Mouse (Mus musculus) hindbrain, embryonic 14.5 days (tissue): ENCODE measurements around the gene Ms4a12. TPM values are rescaled to one million over a fixed set of nuclear protein-coding genes. Genes with fewer than 3 reads are reported as not detected.

ENCODE experiments used
- ATAC-seq: fragments of 200-750 bp; cut with Nextera tagmentation; 2 replicates; pipeline ENCODE4 v1.8.0; 2017; ENCODE audit warnings: moderate number of reproducible peaks, mild to moderate bottlenecking, moderate TSS enrichment, moderate library complexity; ENCODE audit not compliant: low FRiP score
- DNase-seq: peaks from one replicate; pipeline ENCODE4 v3.0.0-alpha.2; 2015; ENCODE audit warnings: low spot score
- H3K27ac ChIP-seq: fragments of 300-500 bp; sonication (generic); 2 replicates; pipeline ENCODE4 v1.5.1; 2014; ENCODE audit warnings: mild to moderate bottlenecking, moderate library complexity
- H3K27me3 ChIP-seq: fragments of 300-500 bp; sonication (generic); 2 replicates; pipeline ENCODE4 v1.6.1; 2014; ENCODE audit warnings: mild to moderate bottlenecking, low read length, mixed read lengths; ENCODE audit not compliant: control insufficient read depth, insufficient read depth
- H3K36me3 ChIP-seq: fragments of 300-500 bp; sonication (generic); replicated peaks from 2 replicates; pipeline ENCODE4 v1.6.1; 2014; ENCODE audit not compliant: control insufficient read depth, insufficient read depth
- H3K4me1 ChIP-seq: fragments of 300-500 bp; sonication (generic); replicated peaks from 2 replicates; pipeline ENCODE4 v1.6.1; 2014; ENCODE audit warnings: antibody characterized with exemption, low read length, mixed read lengths; ENCODE audit not compliant: control insufficient read depth, insufficient read depth
- H3K4me2 ChIP-seq: fragments of 300-500 bp; sonication (generic); replicated peaks from 2 replicates; pipeline ENCODE4 v1.6.1; 2014; ENCODE audit warnings: mild to moderate bottlenecking, moderate library complexity
- H3K4me3 ChIP-seq: fragments of 300-500 bp; sonication (generic); replicated peaks from 2 replicates; pipeline ENCODE4 v1.5.1; 2014; ENCODE audit warnings: mild to moderate bottlenecking, low read length
- H3K9ac ChIP-seq: fragments of 300-500 bp; sonication (generic); 2 replicates; pipeline ENCODE4 v1.6.1; 2014
- H3K9me3 ChIP-seq: fragments of 300-500 bp; sonication (generic); 2 replicates; pipeline ENCODE4 v1.6.1; 2016; ENCODE audit warnings: low read length; ENCODE audit not compliant: control insufficient read depth
- WGBS: fragments of 180-500 bp; shearing (Covaris S2); extraction: QIAGEN DNeasy Blood & Tissue Kit; methylation state at CpG from one replicate; pipeline ENCODE4 v1.1.7; 2014; 5-methylcytosine and 5-hydroxymethylcytosine counted together
- polyA plus RNA-seq: library from polyadenylated mRNA; unstranded; fragments of >200 nt; fragmentation: Nextera tagmentation; extraction: Ambion mirVana; gene quantifications from 2 replicates; pipeline ENCODE4 v1.2.1, GENCODE M21; 2014

Ms4a12 gene
- polyA plus RNA-seq, 1 experiment from 2014 or later, result not detected

DNA sequence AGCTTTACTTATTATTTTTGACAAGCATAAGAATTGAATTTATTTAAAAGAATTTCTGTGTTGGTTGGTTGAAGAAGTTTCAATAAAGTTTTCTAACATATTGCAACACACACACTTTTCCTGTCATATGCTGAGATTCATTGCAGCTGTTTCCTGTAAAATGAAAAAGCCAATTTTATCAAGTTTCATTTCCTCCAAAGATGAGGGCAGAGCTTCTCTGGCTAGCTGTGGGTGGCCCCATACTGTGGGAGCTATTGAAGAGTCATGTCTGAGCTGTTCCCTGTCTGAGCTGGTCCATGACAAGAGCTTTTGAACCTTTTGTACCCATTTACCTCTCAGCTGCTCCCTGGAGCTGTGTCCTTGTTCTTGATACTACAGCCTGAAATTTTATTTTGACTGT is 12.0 kb upstream of the Ms4a12 start:
- DNase-seq (no peak), ATAC-seq (no peak)
- Histone ChIP-seq H3K4me3 (no peak overlapping the region), H3K27ac (no peak overlapping the region), H3K9ac (no peak overlapping the region), H3K4me2 (no peak overlapping the region), H3K9me3 (no peaks in the 10 kb centered on the region), H3K4me1 (no peaks in the 10 kb centered on the region), H3K36me3 (no peaks in the 10 kb centered on the region), H3K27me3 (no peaks in the 10 kb centered on the region)

DNA sequence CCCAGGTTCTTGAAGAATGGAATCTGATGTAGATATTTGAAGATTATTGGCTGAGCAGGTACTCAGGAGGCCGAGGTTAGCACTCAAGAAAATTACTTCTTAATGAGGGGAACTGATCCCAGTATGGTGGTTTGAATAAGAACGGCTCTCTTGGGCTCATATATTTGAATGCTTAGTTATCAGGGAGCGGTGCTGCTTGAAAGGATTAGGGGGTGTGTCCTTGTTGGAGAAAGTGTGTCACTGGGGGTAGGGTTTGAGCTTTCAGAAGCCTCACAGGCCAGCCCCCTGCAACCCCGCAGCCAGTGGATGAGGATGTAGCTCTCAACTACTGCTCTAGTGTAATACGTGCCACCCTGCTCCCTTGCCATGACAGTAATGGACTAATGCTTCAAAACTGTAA is 10.3 kb upstream of the Ms4a12 start:
- 54% methylated on average over 5 of the region's 5 CpGs for WGBS
- Histone ChIP-seq H3K27me3 (no peaks in the 10 kb centered on the region), H3K4me2 (no peak overlapping the region), H3K4me3 (no peak overlapping the region), H3K9me3 (no peaks in the 10 kb centered on the region), H3K27ac (no peak overlapping the region), H3K4me1 (no peaks in the 10 kb centered on the region), H3K36me3 (no peaks in the 10 kb centered on the region), H3K9ac (no peak overlapping the region)
- DNase-seq, result peak; percentile 26
- peak; percentile 81 for ATAC-seq

DNA sequence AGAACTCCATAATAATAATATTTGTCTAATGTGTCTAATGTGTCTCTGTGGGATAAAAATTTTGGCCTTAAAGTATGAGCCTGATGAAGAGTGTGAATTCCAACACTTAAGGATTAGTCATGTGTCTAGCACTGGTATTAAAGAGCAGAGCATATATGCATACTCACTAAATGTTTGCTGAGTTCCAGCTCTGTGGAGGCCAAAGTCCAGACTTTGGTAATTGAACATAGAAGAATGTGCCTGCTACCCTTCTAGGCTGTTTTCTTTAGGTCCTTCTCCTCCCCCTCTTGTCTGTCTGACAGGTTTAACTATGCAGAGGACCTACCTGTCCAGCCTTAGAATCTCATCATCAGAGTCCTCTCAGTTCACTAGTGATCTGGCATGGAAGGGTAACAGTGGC is 3.6 kb upstream of the Ms4a12 start:
- ATAC-seq (no peak), DNase-seq (no peak)
- H3K27me3 ChIP-seq, result no peaks in the 10 kb centered on the region
- H3K9ac ChIP-seq, result no peak overlapping the region
- H3K27ac ChIP-seq, result no peak overlapping the region
- H3K36me3 ChIP-seq, result no peaks in the 10 kb centered on the region
- H3K9me3 ChIP-seq, result no peaks in the 10 kb centered on the region
- no peak overlapping the region for H3K4me3 ChIP-seq
- no peak overlapping the region for H3K4me2 ChIP-seq
- H3K4me1 ChIP-seq, result no peaks in the 10 kb centered on the region

GRCm38 (mm10) chr19:11234921-11235735 is 2.9 kb upstream of the Ms4a12 start:
- 70% methylated on average over 5 of the region's 5 CpGs for WGBS
- H3K36me3 ChIP-seq, result no peaks in the 10 kb centered on the region
- no peaks in the 10 kb centered on the region for H3K4me1 ChIP-seq
- H3K27ac ChIP-seq, result no peak overlapping the region
- ATAC-seq (no peak), DNase-seq (no peak)
- no peak overlapping the region for H3K4me3 ChIP-seq
- no peak overlapping the region for H3K4me2 ChIP-seq
- H3K9me3 ChIP-seq, result no peaks in the 10 kb centered on the region
- H3K9ac ChIP-seq, result no peak overlapping the region
- H3K27me3 ChIP-seq, result no peaks in the 10 kb centered on the region

- H3K4me2 ChIP-seq, result no peak overlapping the region
- DNase-seq (no peak), ATAC-seq (no peak)
- no peaks in the 10 kb centered on the region for H3K9me3 ChIP-seq
- H3K9ac ChIP-seq, result no peak overlapping the region
- H3K4me3 ChIP-seq, result no peak overlapping the region
- WGBS, result 82% methylated on average over 5 of the region's 5 CpGs
- no peaks in the 10 kb centered on the region for H3K36me3 ChIP-seq
- no peaks in the 10 kb centered on the region for H3K4me1 ChIP-seq
- H3K27me3 ChIP-seq, result no peaks in the 10 kb centered on the region
- H3K27ac ChIP-seq, result no peak overlapping the region
Measured at GRCm38 (mm10) chr19:11234244-11234643, 2.0 kb upstream of the Ms4a12 start.

DNA sequence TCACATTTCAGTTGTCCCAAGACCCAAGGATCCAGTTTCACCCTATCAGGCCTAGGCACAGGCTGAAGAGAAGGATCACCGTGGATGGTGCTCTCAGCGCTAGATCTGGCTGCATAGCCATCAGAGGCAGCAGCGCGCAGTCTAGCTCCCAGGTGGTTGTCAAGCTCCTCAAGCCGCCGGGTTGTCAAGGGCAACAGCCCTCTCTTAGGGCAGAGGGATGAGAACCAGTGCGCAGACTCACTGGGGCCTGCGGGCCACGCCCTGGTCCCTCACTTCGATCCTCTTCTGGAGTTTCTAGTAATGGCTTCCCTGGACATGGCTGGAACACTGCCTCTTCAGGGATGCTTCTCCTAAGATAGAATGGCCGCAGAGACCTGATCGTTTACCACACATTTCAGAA is 35.7 kb downstream of the Ms4a12 start, which contains the start of gene Ms4a13:
TSS of gene Ms4a13 (minus strand) at position 192 of the 400 bp plus-strand sequence.
- no peak for DNase-seq
- 67% methylated on average over 12 of the region's 12 CpGs for WGBS

DNA sequence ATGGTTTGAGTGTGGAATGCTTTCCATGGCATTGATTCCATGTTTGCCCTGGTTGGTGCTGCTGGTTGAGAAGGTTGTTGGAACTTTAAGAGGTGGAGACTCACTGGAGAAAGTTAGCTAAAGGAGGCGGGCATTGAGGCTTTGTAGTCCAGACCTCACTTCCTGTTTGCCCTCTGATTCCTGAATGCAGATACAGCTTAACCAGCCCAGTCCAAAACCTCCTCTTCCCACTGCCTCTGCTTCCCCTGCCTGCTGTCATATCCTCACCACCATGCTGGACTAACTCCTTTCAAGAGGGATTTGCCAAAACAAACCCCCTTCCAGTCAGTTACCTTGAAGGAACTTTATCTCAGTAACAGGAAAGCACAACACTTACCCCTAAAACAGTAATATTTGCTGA is 39.7 kb downstream of the Ms4a12 start:
- Histone ChIP-seq H3K9me3 (no peaks in the 10 kb centered on the region), H3K9ac (no peak overlapping the region), H3K27ac (no peak overlapping the region), H3K27me3 (no peaks in the 10 kb centered on the region), H3K4me2 (no peak overlapping the region), H3K36me3 (no peaks in the 10 kb centered on the region), H3K4me1 (no peaks in the 10 kb centered on the region), H3K4me3 (no peak overlapping the region)
- DNase-seq (no peak), ATAC-seq (no peak)
- WGBS, result 55% methylated on average over 1 of the region's 1 CpGs

More for the DNA sequence above, 35.7 kb downstream of the Ms4a12 start, which contains the start of gene Ms4a13:
- Histone ChIP-seq H3K4me1 (no peaks in the 10 kb centered on the region), H3K4me3 (no peak within 1 kb of the TSS), H3K4me2 (no peak within 1 kb of the TSS), H3K9me3 (no peaks in the 10 kb centered on the region), H3K9ac (no peak within 1 kb of the TSS), H3K27ac (no peak within 1 kb of the TSS), H3K27me3 (no peaks in the 10 kb centered on the region), H3K36me3 (no peaks in the 10 kb centered on the region)
- no peak for ATAC-seq

DNA sequence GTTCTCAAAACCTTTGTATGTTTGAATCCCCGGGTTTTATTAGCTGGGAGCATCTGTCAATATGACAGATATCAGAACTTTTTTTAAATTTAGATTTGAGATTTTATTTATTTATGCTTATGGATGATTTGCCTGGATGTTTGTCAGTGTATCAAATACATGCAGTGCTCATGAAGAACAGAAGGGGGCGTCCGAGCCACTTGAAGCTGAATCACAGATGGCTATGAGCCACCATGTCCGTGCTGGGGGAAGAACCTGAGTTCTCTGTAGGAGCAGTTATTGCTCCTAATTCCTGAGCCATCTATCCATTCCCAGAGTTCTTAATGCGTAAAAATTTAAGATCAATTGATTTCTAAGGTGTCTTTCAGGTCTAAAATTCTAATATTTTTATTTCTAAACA is 48.1 kb downstream of the Ms4a12 start:
- no peaks in the 10 kb centered on the region for H3K27me3 ChIP-seq
- H3K9ac ChIP-seq, result no peak overlapping the region
- H3K4me3 ChIP-seq, result no peak overlapping the region
- no peaks in the 10 kb centered on the region for H3K36me3 ChIP-seq
- ATAC-seq, result no peak
- peak; percentile 18 for DNase-seq
- H3K27ac ChIP-seq, result no peak overlapping the region
- WGBS, result 21% methylated on average over 5 of the region's 5 CpGs
- H3K4me2 ChIP-seq, result no peak overlapping the region
- no peaks in the 10 kb centered on the region; the same call in 1 of the 2 replicates for H3K9me3 ChIP-seq
- H3K4me1 ChIP-seq, result no peaks in the 10 kb centered on the region

DNA sequence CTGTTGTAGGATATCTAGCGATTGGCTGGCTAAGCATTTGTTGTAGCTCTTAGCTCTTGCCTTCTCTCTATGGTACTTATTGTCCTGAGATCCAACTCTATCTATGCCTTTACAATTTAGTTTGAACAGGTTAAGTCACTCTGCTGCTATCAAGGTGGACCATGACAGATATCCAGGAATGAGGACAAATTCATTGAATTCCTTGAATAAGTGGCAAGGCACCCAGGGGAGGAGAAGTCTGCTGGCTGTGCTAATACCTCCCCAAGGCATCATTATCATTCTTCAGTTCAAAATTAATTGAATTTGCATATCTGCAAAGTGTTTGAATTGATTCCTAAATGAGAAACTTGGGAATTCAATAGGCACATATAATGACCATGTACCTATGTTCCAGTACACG is 54.8 kb downstream of the Ms4a12 start:
- H3K9me3 ChIP-seq, result no peaks in the 10 kb centered on the region
- H3K4me2 ChIP-seq, result no peak overlapping the region
- H3K36me3 ChIP-seq, result no peaks in the 10 kb centered on the region
- H3K27me3 ChIP-seq, result no peaks in the 10 kb centered on the region
- ATAC-seq (peak; percentile 37; the same call in 1 of the 2 replicates), DNase-seq (peak; percentile 41)
- H3K9ac ChIP-seq, result no peak overlapping the region
- H3K4me3 ChIP-seq, result no peak overlapping the region
- WGBS, result 45% methylated on average over 2 of the region's 2 CpGs
- no peak overlapping the region for H3K27ac ChIP-seq
- no peaks in the 10 kb centered on the region for H3K4me1 ChIP-seq
